Mouse (Mus musculus): ENCODE results near the gene Cyp2g1. TPM values are rescaled to one million over a fixed set of nuclear protein-coding genes. Genes with fewer than 3 reads are reported as not detected.
"Not testable (repeated sequence)": the region's sequence is repeated elsewhere in the genome, so short reads cannot be mapped to it uniquely, and the experiment has no call there.

Cyp2g1 gene
- total RNA-seq, 2 experiments from 2014 or later, result not detected

GRCm38 (mm10) chr7:26843400-26843799, 34.7 kb downstream of the Cyp2g1 start:
- intact Hi-C loops (cut with DNase I); DNase-seq (ENCODE audit: low spot score in 2 of 2): not testable (repeated sequence)

DNA sequence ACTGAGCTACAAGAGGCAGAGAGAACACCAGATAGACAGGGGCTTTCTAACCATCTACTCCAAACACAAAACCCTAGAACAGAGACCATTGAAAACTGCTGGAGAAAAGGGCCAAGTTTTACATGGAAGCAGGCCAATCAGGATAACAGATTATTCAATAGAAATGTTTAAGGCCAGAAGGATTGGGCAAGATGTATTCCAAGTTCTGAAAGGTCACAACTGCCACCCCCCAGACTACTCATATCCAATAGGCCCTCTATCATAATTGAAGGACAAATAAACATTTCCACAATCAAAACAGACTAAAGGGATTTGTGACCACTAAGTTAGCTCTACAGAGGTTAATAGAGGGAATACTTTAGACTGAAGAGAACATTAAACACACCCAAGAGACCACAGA, 41.4 kb downstream of the Cyp2g1 start:
- DNase-seq (ENCODE audit: low spot score in 2 of 2); intact Hi-C loops (cut with DNase I): not testable (repeated sequence)

Other genes with a start within 250 kb of the Cyp2g1 start
- gene Vmn1r185, start 190.4 kb upstream of the Cyp2g1 start, total RNA-seq (2021), result not detected
- gene Cyp2b23, start 122.5 kb upstream of the Cyp2g1 start, total RNA-seq (2021), result not detected
- gene Cyp2b19, start 51.8 kb upstream of the Cyp2g1 start, total RNA-seq (2021), result not detected
- gene Cyp2a5, start 26.4 kb downstream of the Cyp2g1 start, total RNA-seq (2021), result not detected
- not detected for gene Cyp2a22, start 130.5 kb downstream of the Cyp2g1 start, total RNA-seq (2021)
- not detected for gene Cyp2a12, start 220.2 kb downstream of the Cyp2g1 start, total RNA-seq (2021)